Mouse (Mus musculus) heart, adult 2 months (tissue): ENCODE data around the gene Gm13277.
"Not testable (repeated sequence)": the region's sequence is repeated elsewhere in the genome, so short reads cannot be mapped to it uniquely, and the experiment has no call there.

Experiments used
- CTCF ChIP-seq: fragments of 200-600 bp; IDR thresholded peaks from 2 replicates; pipeline ENCODE4 v1.8.1; 2022; ENCODE audit warnings: antibody characterized with exemption, mild to moderate bottlenecking, moderate library complexity
- EP300 ChIP-seq: fragments of 200-500 bp; IDR thresholded peaks from 2 replicates; pipeline ENCODE4 v1.6.1; 2011; ENCODE audit warnings: low read depth, low read length, control low read depth; ENCODE audit not compliant: insufficient read depth
- POLR2A ChIP-seq: fragments of 200-500 bp; IDR thresholded peaks from 2 replicates; pipeline ENCODE4 v1.6.1; 2011; ENCODE audit warnings: mild to moderate bottlenecking, low read depth, low read length, control low read depth; ENCODE audit not compliant: insufficient read depth

GRCm38 (mm10) chr4:88785409-88785808 is 3.0 kb upstream of the Gm13277 start, which contains the start of gene Gm13276:
- not testable (repeated sequence) for TF ChIP-seq CTCF, POLR2A, EP300
